Mouse (Mus musculus): ENCODE data around the gene Qser1.
"Not testable (repeated sequence)": the region's sequence is repeated elsewhere in the genome, so short reads cannot be mapped to it uniquely, and the experiment has no call there.

Gene Qser1

GRCm38 (mm10) chr2:104816371-104816827 is at the start of gene Qser1:
Gene Qser1, minus strand, starts transcription at chr2:104816760.
- no peak for DNase-seq

DNA sequence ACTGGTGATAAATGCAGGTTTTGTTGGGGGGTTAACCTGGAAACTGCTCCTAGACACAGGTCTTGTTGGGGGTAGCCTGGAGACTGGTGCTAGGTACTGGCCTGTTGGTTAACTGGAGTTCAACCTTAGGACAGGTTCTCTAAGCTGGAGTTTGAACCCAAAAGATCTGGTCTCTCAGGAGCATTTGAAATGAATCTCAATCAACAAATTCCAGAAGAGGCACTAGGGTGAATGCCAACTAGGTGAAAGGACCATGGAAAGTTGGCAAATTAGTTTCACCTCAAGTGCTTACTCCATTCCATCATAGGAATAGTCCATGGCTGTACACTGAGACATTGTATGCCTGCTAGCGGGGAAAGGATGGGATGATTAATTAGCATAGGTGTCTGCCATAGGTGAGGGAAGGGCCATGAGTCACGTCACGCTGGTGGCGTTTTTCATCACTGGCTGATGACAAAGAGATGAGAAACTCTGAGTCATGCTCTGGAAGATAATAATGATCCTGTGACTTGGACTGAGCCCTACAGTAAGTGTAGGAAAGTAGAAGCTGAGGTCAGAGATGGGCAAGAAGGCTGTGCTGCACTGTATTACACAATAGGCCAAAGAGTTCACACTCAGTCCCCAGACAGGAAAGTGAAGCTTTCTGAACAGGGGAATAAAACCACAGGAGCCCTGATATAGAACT is 47.8 kb upstream of the Qser1 start:
- no peak for DNase-seq

- no peak for DNase-seq
These were observed 43.9 kb upstream of the Qser1 start for GRCm38 (mm10) chr2:104860426-104860825.

DNA sequence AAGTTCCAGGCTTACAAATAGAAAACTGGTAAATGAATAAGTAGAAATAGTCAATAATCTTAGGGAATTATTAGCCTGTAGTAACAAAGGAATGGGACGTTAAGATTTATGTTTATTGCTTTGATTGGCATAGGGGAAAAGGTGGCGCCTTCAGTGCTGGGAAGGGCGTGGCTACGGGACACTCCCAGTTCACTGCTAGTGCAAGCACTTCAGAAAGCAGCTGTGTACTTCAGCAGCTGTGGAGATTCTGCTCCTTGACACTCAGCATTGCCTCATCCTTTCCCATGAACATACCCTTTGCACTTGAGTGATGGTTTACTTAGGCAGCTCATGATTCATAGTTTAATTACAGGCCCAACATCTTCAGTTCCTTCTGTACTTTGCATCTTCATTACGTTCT is 42.5 kb upstream of the Qser1 start:
- DNase-seq, result no peak

GRCm38 (mm10) chr2:104858083-104858482 is 41.5 kb upstream of the Qser1 start:
- DNase-seq, result not testable (repeated sequence)

- DNase-seq, result no peak
These were observed 39.7 kb upstream of the Qser1 start for GRCm38 (mm10) chr2:104856218-104856617.

- no peak for DNase-seq
These were observed 39.2 kb upstream of the Qser1 start for GRCm38 (mm10) chr2:104855732-104856131.

DNA sequence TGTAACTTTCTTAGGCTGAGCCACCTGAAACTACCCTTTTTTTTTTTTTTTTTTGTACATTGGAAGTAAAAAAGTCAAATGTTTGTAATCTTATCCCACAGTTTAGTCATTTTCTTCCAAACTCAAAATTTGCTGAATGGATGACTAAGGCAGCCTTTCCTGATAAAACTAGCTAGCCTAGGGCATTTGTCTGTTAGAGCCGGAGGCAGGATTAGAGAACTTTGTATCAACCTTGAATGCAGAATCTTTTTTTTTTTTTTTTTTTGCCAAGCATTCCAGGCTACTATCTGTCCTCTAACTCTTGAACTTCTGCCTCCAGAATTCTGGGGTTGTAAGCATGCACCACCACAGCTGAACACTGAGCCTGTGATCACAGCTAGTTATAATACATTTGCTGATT is 38.3 kb upstream of the Qser1 start:
- DNase-seq, result no peak

GRCm38 (mm10) chr2:104852546-104852945 is 36.0 kb upstream of the Qser1 start:
- no peak for DNase-seq

DNA sequence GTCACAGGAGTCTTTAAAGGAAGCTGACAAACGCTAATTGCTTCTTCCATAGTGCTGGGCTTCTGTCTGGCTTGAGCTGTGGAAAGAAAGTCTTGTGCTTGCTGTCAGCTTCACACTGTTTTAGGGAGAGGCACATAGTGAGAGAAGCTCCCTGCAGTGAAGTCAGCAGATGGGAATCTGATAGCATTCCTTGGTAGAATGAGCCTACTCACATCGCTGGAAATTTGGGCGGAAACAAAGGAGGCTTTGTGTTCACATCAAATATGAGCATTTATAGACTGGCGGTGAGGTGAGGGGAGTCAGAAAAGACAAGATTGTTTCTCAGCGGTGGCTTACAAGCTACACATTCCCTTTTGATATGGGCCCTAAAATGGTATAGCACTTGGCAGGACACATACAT is 35.1 kb upstream of the Qser1 start:
- no peak for DNase-seq

DNA sequence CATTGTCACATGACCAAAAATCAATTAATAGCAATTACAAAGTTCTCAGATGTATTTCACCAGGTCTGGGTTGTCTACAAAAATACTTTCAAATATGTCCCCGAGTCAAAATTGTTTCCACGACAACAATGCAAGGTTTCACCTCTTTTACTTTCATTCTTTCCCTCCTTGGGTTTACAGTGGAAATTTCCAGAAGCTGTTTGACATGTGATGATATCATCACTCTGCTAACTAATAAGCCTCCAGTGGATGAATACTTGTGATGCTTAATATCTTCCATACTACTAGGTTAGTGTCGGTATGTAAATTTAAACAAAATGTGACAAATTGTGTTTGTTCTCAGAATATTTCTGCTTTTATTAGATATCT is 33.4 kb upstream of the Qser1 start:
- DNase-seq, result no peak

- DNase-seq, result peak; percentile 39
These were observed 32.9 kb upstream of the Qser1 start, which contains the start of gene Prrg4 for GRCm38 (mm10) chr2:104849276-104849990. Gene Prrg4, minus strand, starts transcription at chr2:104849876.

- no peak for DNase-seq
These were observed 31.9 kb upstream of the Qser1 start for GRCm38 (mm10) chr2:104848235-104849161.

- DNase-seq, result no peak
These were observed 31.1 kb upstream of the Qser1 start for GRCm38 (mm10) chr2:104847645-104848044.

GRCm38 (mm10) chr2:104846638-104847414 is 30.3 kb upstream of the Qser1 start:
- DNase-seq, result no peak

DNA sequence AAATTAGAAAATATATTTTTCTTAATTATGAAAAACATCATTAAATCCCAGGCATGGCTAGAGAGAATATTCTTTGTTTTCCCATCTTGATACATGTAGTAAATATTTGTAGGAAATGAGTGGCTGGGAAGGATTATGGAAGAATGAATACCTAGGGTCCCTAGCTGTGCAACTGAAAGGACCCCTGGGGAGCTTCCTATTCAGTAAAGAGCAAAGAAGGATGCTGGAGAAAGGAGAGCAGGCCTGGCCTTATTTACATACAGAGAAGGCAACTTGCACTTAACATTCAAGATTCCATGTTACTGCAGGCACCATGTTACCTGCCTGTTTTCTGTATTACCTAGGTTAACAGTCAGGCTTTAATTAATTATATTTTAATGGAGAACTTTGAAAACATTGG is 26.0 kb upstream of the Qser1 start:
- no peak for DNase-seq

DNA sequence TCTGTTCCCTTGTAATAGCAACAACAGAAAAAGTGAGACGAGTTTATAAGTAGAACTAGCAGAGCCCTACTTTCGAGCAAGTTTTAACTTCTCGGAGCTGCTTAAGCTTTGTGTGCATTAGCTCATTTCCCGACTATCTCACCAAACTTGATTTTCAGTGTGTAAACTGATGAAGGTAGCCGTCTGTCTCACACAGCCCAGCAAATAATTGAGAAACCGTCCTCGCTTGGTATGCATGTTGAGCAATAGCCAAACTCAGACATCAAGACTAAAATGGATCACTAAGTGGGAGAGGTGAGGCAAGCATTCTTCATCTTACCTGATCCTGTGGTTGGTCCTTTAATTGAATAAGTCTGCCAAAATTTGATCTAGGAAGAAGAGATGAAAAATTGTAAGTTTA is 25.2 kb upstream of the Qser1 start:
- no peak for DNase-seq

DNA sequence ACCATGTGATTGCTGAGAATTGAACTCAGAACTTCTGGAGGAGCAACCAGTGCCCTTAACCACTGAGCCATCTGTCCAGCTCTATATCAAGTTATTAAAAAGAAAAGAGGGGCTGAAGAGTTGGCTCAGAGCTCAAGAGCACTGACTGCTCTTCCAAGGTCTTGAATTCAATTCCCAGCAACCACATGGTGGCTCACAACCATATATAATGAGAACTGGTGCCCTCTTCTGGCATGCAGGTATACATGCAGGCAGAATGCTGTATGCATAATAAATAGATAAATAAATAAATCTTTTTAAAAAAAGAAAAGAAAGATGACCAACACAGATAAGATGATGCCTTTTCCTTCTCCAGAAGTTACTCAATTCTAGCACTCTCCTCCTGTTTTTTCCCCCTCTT is 24.4 kb upstream of the Qser1 start:
- DNase-seq, result no peak

DNA sequence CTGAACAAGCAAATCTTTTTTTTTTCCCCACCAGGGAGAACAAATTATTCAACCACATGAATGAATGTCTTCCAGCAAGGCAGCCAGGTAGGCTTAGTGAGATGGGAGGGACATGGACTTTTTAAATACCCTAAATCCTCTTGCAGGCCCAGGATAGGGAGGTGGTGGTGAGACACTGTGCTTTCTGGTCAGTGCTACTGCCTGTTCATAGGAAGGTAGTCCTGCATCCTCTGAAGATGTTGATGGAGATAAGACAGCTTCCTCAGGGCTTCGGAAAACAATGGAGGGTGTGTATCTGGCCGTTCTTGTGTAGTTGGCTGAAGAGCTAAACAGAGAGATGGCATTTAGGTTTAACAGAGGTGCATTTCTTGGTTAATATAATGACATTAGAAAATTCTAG is 15.9 kb upstream of the Qser1 start:
- DNase-seq, result no peak

GRCm38 (mm10) chr2:104826191-104826590 is 9.6 kb upstream of the Qser1 start:
- DNase-seq, result no peak

DNA sequence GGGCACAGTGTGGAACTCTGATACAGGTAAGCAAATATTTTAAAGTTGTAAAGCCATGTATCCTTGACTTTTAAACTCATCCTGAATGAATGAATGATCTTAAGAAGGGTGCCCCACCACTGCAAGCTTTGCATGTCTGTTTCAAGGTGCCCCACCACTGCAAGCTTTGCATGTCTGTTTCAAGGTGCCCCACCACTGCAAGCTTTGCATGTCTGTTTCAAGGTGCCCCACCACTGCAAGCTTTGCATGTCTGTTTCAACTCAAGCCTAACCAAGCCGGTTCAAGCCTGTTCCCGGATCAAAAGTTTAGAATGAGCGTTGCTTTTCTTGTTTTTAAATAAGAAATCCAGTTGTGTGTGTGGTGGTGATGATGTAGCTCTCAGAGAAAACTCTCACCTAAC is 2.2 kb upstream of the Qser1 start:
- DNase-seq, result not testable (repeated sequence)

GRCm38 (mm10) chr2:104817555-104818330 is 1.2 kb upstream of the Qser1 start:
- no peak for DNase-seq

All from right cerebral cortex, adult 18-20 months (tissue).